Mouse (Mus musculus) heart, adult 2 months (tissue): Measurements from ENCODE around the gene Fanci.

ENCODE experiments used
- CTCF ChIP-seq: fragments of 200-600 bp; IDR thresholded peaks from 2 replicates; pipeline ENCODE4 v1.8.1; 2022; ENCODE audit warnings: antibody characterized with exemption, mild to moderate bottlenecking, moderate library complexity
- EP300 ChIP-seq: fragments of 200-500 bp; IDR thresholded peaks from 2 replicates; pipeline ENCODE4 v1.6.1; 2011; ENCODE audit warnings: low read depth, low read length, control low read depth; ENCODE audit not compliant: insufficient read depth

- TF ChIP-seq EP300 (no peak), CTCF (peak; percentile 49)
Measured at GRCm38 (mm10) chr7:79392860-79393513, 1.3 kb downstream of the Fanci start.
